Mouse (Mus musculus): ENCODE measurements at regions not wholly inside any gene's neighbourhood (a gene's known extent, or its start where the extent isn't known, plus 50 kb on each side); places are given as distances from the start of the nearest gene placed in this dataset.

GRCm38 (mm10) chr1:107978411-107978810, 388.6 kb downstream of the Serpinb8 start:
- WGBS (ENCODE audit: insufficient replicate concordance): 38% methylated on average over 5 of the region's 5 CpGs
- Histone ChIP-seq H3K4me2 (ENCODE audit: low read depth, low read length) (no peak overlapping the region), H3K4me1 (ENCODE audit: insufficient read depth) (no peaks in the 10 kb centered on the region), H3K4me3 (ENCODE audit: low read depth, low read length) (no peak overlapping the region), H3K27ac (ENCODE audit: low read depth) (no peak overlapping the region), H3K9ac (replicated peaks) (no peak overlapping the region), H3K36me3 (replicated peaks; ENCODE audit: insufficient read depth, low read length) (no peaks in the 10 kb centered on the region), H3K9me3 (ENCODE audit: low read length) (no peaks in the 10 kb centered on the region), H3K27me3 (ENCODE audit: insufficient read depth, low read length) (no peaks in the 10 kb centered on the region)
- no peak for ATAC-seq
- no peak for DNase-seq
- no peak for TF ChIP-seq CTCF (IDR thresholded peaks at IDR 0.05; ENCODE audit: low read depth)
- TF ChIP-seq EP300 (IDR thresholded peaks at IDR 0.05; ENCODE audit: low read depth): no peak

DNA sequence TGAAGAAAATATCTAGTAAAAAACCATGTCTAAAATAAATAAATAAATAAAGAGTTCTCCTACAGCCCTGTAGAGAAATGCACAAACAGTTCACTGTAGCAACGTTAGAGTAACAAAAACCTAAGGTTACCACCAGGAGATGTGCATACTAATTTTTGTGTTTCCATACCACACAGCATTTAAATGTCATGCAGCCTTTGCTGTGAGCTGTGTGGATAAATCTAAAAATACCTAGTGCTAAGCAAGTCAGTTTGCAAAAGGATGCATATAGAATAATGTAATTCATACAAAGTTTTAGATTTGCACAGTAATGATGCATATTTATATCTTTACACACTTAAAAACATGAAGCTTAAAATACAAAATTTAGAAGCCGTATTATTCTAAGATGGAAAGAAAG, 395.8 kb downstream of the Serpinb8 start:
- TF ChIP-seq EP300 (IDR thresholded peaks at IDR 0.05; ENCODE audit: low read depth): no peak
- no peak for TF ChIP-seq CTCF (IDR thresholded peaks at IDR 0.05; ENCODE audit: low read depth)
- no peaks in the 10 kb centered on the region for H3K36me3 ChIP-seq (replicated peaks; ENCODE audit: insufficient read depth, low read length)
- WGBS (ENCODE audit: insufficient replicate concordance): 76% methylated on average over 2 of the region's 2 CpGs
- no peak overlapping the region for H3K4me2 ChIP-seq (ENCODE audit: low read depth, low read length)
- H3K4me1 ChIP-seq (ENCODE audit: insufficient read depth): no peaks in the 10 kb centered on the region
- no peaks in the 10 kb centered on the region for H3K27me3 ChIP-seq (ENCODE audit: insufficient read depth, low read length)
- H3K9ac ChIP-seq (replicated peaks): no peak overlapping the region
- DNase-seq (no peak), ATAC-seq (no peak)
- H3K27ac ChIP-seq (ENCODE audit: low read depth): no peak overlapping the region
- H3K4me3 ChIP-seq (ENCODE audit: low read depth, low read length): no peak overlapping the region
- no peaks in the 10 kb centered on the region for H3K9me3 ChIP-seq (ENCODE audit: low read length)

DNA sequence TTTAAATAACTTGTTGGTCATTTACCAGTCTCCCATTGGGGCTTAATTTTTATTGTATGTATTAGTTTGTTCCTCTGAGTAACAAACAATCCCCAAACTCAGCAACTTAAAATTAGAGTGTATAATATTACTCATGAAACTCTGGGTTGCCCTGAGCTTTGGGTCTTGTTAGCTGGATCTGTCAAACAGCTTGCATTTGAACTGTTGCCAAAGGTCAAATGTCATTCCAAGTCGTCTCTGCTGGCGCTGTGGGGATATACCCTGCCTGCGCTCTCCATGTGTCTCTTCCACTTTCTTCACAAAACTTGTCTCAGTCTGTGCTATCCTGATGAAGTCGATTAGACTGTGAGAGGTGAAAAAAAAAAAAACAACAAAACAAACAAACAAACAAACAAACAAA, 398.3 kb downstream of the Serpinb8 start:
- DNase-seq: no peak
- no peak for ATAC-seq

DNA sequence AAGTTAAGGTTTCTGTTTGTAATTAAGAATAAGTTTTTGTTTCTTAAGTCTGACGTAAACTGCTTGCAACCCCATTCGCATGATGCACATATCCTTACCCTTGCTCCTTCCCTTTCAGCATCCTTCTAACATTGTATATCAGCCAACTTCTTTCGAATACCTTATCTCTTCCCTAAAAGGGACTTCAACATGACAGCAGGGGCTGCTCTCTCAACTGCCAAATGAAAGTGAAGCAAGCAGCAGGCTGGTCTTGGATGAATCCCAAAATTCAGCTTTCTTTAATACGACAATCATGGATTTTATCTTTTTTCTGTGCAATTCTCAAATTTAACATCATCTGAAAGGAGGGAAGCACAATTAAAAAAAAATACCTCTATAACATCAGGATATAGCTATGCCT, 403.2 kb downstream of the Serpinb8 start:
- DNase-seq (no peak), ATAC-seq (no peak)
- 82% methylated on average over 4 of the region's 4 CpGs for WGBS (ENCODE audit: insufficient replicate concordance)
- no peak for TF ChIP-seq CTCF (IDR thresholded peaks at IDR 0.05; ENCODE audit: low read depth)
- no peak for TF ChIP-seq EP300 (IDR thresholded peaks at IDR 0.05; ENCODE audit: low read depth)
- no peak overlapping the region for H3K4me3 ChIP-seq (ENCODE audit: low read depth, low read length)
- H3K36me3 ChIP-seq (replicated peaks; ENCODE audit: insufficient read depth, low read length): no peaks in the 10 kb centered on the region
- no peaks in the 10 kb centered on the region for H3K9me3 ChIP-seq (ENCODE audit: low read length)
- no peak overlapping the region for H3K4me2 ChIP-seq (ENCODE audit: low read depth, low read length)
- H3K27me3 ChIP-seq (ENCODE audit: insufficient read depth, low read length): no peaks in the 10 kb centered on the region
- H3K4me1 ChIP-seq (ENCODE audit: insufficient read depth): no peaks in the 10 kb centered on the region
- H3K9ac ChIP-seq (replicated peaks): no peak overlapping the region
- no peak overlapping the region for H3K27ac ChIP-seq (ENCODE audit: low read depth)

More for the DNA sequence above, 398.3 kb downstream of the Serpinb8 start:
- WGBS (ENCODE audit: insufficient replicate concordance): 52% methylated on average over 4 of the region's 4 CpGs
- Histone ChIP-seq H3K27ac (ENCODE audit: low read depth) (no peak overlapping the region), H3K4me3 (ENCODE audit: low read depth, low read length) (no peak overlapping the region), H3K27me3 (ENCODE audit: insufficient read depth, low read length) (no peaks in the 10 kb centered on the region), H3K4me1 (ENCODE audit: insufficient read depth) (no peaks in the 10 kb centered on the region), H3K9ac (replicated peaks) (no peak overlapping the region), H3K4me2 (ENCODE audit: low read depth, low read length) (no peak overlapping the region), H3K36me3 (replicated peaks; ENCODE audit: insufficient read depth, low read length) (no peaks in the 10 kb centered on the region), H3K9me3 (ENCODE audit: low read length) (no peaks in the 10 kb centered on the region)
- TF ChIP-seq EP300 (IDR thresholded peaks at IDR 0.05; ENCODE audit: low read depth): no peak
- TF ChIP-seq CTCF (IDR thresholded peaks at IDR 0.05; ENCODE audit: low read depth): no peak

DNA sequence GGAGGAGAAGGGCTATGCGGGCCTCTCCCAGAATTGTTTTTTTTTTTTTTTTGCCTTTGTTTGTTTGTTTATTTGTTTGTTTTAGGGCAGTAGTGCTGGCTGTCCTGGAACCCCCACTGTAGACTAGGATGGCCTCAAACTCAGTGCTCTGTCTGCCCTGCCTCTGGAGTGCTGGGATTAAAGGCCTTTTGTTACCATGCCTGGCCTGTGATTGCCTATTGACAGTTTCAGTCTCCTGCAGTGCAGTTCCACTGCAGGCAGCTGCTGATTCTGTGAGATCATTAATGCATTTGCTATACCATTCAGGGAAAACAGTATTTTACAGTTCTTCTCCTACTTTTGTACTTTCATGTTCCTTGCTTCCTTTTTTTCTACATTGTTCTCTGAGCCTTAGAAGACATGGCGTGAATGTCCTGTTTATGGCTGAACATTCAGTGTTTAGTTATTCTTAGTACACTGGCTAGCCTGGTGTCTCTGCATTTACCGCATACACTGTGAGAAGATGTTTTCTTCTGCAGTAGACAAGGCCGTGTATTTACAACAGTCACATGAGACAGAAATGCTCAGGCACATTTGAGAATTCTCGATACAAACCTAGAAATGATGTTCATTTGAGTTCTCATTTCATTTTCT, 434.0 kb downstream of the Serpinb8 start:
- DNase-seq (no peak), ATAC-seq (no peak)
- Histone ChIP-seq H3K27ac (ENCODE audit: low read depth) (no peak overlapping the region), H3K36me3 (replicated peaks; ENCODE audit: insufficient read depth, low read length) (no peaks in the 10 kb centered on the region), H3K27me3 (ENCODE audit: insufficient read depth, low read length) (no peaks in the 10 kb centered on the region), H3K9ac (replicated peaks) (no peak overlapping the region), H3K4me2 (ENCODE audit: low read depth, low read length) (no peak overlapping the region), H3K9me3 (ENCODE audit: low read length) (no peaks in the 10 kb centered on the region), H3K4me1 (ENCODE audit: insufficient read depth) (no peaks in the 10 kb centered on the region), H3K4me3 (ENCODE audit: low read depth, low read length) (no peak overlapping the region)
- no peak for TF ChIP-seq EP300 (IDR thresholded peaks at IDR 0.05; ENCODE audit: low read depth)
- TF ChIP-seq CTCF (IDR thresholded peaks at IDR 0.05; ENCODE audit: low read depth): no peak
- WGBS (ENCODE audit: insufficient replicate concordance): 71% methylated on average over 5 of the region's 5 CpGs

DNA sequence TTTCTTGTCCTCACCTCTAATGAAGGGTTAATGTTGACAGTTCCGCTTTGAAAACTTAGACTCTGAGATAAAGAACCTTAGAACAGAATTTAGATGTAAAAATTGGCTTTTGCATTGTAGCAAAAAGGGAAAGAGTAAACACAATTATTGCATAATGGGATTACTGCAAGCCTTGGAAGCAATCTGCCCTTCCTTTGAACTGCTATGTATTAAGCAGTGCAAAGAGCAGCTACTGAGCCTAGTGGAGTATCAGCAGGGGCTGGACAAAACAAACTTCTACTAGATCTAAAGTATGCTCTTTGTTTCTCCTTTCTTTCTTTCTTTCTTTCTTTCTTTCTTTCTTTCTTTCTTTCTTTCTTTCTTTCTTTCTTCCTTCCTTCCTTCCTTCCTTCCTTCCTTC, 434.9 kb downstream of the Serpinb8 start:
- Histone ChIP-seq H3K9me3 (ENCODE audit: low read length) (no peaks in the 10 kb centered on the region), H3K4me2 (ENCODE audit: low read depth, low read length) (no peak overlapping the region), H3K9ac (replicated peaks) (no peak overlapping the region), H3K27me3 (ENCODE audit: insufficient read depth, low read length) (no peaks in the 10 kb centered on the region), H3K4me1 (ENCODE audit: insufficient read depth) (no peaks in the 10 kb centered on the region), H3K36me3 (replicated peaks; ENCODE audit: insufficient read depth, low read length) (no peaks in the 10 kb centered on the region), H3K27ac (ENCODE audit: low read depth) (no peak overlapping the region), H3K4me3 (ENCODE audit: low read depth, low read length) (no peak overlapping the region)
- ATAC-seq (no peak), DNase-seq (no peak)
- 53% methylated on average over 1 of the region's 1 CpGs for WGBS (ENCODE audit: insufficient replicate concordance)
- TF ChIP-seq CTCF (IDR thresholded peaks at IDR 0.05; ENCODE audit: low read depth) (no peak), EP300 (IDR thresholded peaks at IDR 0.05; ENCODE audit: low read depth) (no peak)

GRCm38 (mm10) chr1:108026461-108026860, 436.7 kb downstream of the Serpinb8 start:
- Histone ChIP-seq H3K27me3 (ENCODE audit: insufficient read depth, low read length) (no peaks in the 10 kb centered on the region), H3K27ac (ENCODE audit: low read depth) (no peak overlapping the region), H3K9me3 (ENCODE audit: low read length) (no peaks in the 10 kb centered on the region), H3K4me3 (ENCODE audit: low read depth, low read length) (no peak overlapping the region), H3K4me1 (ENCODE audit: insufficient read depth) (no peaks in the 10 kb centered on the region), H3K4me2 (ENCODE audit: low read depth, low read length) (no peak overlapping the region), H3K36me3 (replicated peaks; ENCODE audit: insufficient read depth, low read length) (no peaks in the 10 kb centered on the region), H3K9ac (replicated peaks) (no peak overlapping the region)
- TF ChIP-seq EP300 (IDR thresholded peaks at IDR 0.05; ENCODE audit: low read depth) (no peak), CTCF (IDR thresholded peaks at IDR 0.05; ENCODE audit: low read depth) (no peak)
- DNase-seq: no peak
- ATAC-seq: no peak
